Mouse (Mus musculus): ENCODE results near the gene Col7a1. TPM values are rescaled to one million over a fixed set of nuclear protein-coding genes. Genes with fewer than 3 reads are reported as not detected.

Col7a1 gene
- polyA plus RNA-seq, 1 experiment: 0.78 TPM

- TF ChIP-seq POLR2A (IDR thresholded peaks at IDR 0.05; ENCODE audit: borderline replicate concordance, low read depth, low read length) (no peak), CTCF (IDR thresholded peaks at IDR 0.05; ENCODE audit: low read depth, low read length) (no peak)
- no peak overlapping the region for H3K4me3 ChIP-seq (ENCODE audit: insufficient read depth, low read length)
- H3K4me1 ChIP-seq (ENCODE audit: control insufficient read depth, insufficient read depth, low read length): peaks cover 10% of the 10 kb centered on the region
- H3K27ac ChIP-seq (ENCODE audit: insufficient read depth, low read depth, low read length): no peak overlapping the region
Measured at GRCm38 (mm10) chr9:109031686-109032085, 78.3 kb downstream of the Col7a1 start.

- H3K27ac ChIP-seq (ENCODE audit: insufficient read depth, low read depth, low read length): no peak overlapping the region
- no peak for TF ChIP-seq CTCF (IDR thresholded peaks at IDR 0.05; ENCODE audit: low read depth, low read length)
- TF ChIP-seq POLR2A (IDR thresholded peaks at IDR 0.05; ENCODE audit: borderline replicate concordance, low read depth, low read length): no peak
- peaks cover 6% of the 10 kb centered on the region; the same call in 1 of the 2 replicates for H3K4me1 ChIP-seq (ENCODE audit: control insufficient read depth, insufficient read depth, low read length)
- no peak overlapping the region for H3K4me3 ChIP-seq (ENCODE audit: insufficient read depth, low read length)
Measured at GRCm38 (mm10) chr9:109032435-109032834, 79.0 kb downstream of the Col7a1 start.

Other genes starting within 250 kb of the Col7a1 start
- 37.3 and 40.7 TPM in 2 replicates for gene Ip6k2, start 169.8 kb upstream of the Col7a1 start, polyA plus RNA-seq (2012; ENCODE audit: insufficient read depth, insufficient read length, missing spikeins)
- 25.6 and 29.0 TPM in 2 replicates for gene Nckipsd, start 145.2 kb upstream of the Col7a1 start, polyA plus RNA-seq (2012; ENCODE audit: insufficient read depth, insufficient read length, missing spikeins)
- gene Celsr3, start 127.3 kb upstream of the Col7a1 start, polyA plus RNA-seq (2012; ENCODE audit: insufficient read depth, insufficient read length, missing spikeins): 2.1 and 2.2 TPM in 2 replicates
- gene Slc26a6, start 100.3 kb upstream of the Col7a1 start, polyA plus RNA-seq (2012; ENCODE audit: insufficient read depth, insufficient read length, missing spikeins): 19.0 and 20.8 TPM in 2 replicates
- gene Tmem89, start 39.0 kb upstream of the Col7a1 start, polyA plus RNA-seq (2012; ENCODE audit: insufficient read depth, insufficient read length, missing spikeins): not detected in 2 replicates
- gene Uqcrc1, start 17.0 kb upstream of the Col7a1 start, polyA plus RNA-seq (2012; ENCODE audit: insufficient read depth, insufficient read length, missing spikeins): 116 and 123 TPM in 2 replicates
- gene Ucn2, start 32.4 kb downstream of the Col7a1 start, polyA plus RNA-seq (2012; ENCODE audit: insufficient read depth, insufficient read length, missing spikeins): not detected in 2 replicates
- 41.7 and 44.5 TPM in 2 replicates for gene Pfkfb4, start 38.2 kb downstream of the Col7a1 start, polyA plus RNA-seq (2012; ENCODE audit: insufficient read depth, insufficient read length, missing spikeins)
- 324 and 428 TPM in 2 replicates for gene Shisa5, start 85.0 kb downstream of the Col7a1 start, polyA plus RNA-seq (2012; ENCODE audit: insufficient read depth, insufficient read length, missing spikeins)
- 88.4 and 110 TPM in 2 replicates for gene Trex1, start 106.1 kb downstream of the Col7a1 start, polyA plus RNA-seq (2012; ENCODE audit: insufficient read depth, insufficient read length, missing spikeins)
- 7.2 and 9.9 TPM in 2 replicates for gene Atrip, start 120.5 kb downstream of the Col7a1 start, polyA plus RNA-seq (2012; ENCODE audit: insufficient read depth, insufficient read length, missing spikeins)
- gene Ccdc51, start 128.9 kb downstream of the Col7a1 start, polyA plus RNA-seq (2012; ENCODE audit: insufficient read depth, insufficient read length, missing spikeins): 6.4 and 8.8 TPM in 2 replicates
- gene Tma7, start 129.0 kb downstream of the Col7a1 start, polyA plus RNA-seq (2012; ENCODE audit: insufficient read depth, insufficient read length, missing spikeins): 299 and 308 TPM in 2 replicates
- gene Plxnb1, start 141.8 kb downstream of the Col7a1 start, polyA plus RNA-seq (2012; ENCODE audit: insufficient read depth, insufficient read length, missing spikeins): not detected in 2 replicates
- gene Fbxw21, start 208.5 kb downstream of the Col7a1 start, polyA plus RNA-seq (2012; ENCODE audit: insufficient read depth, insufficient read length, missing spikeins): not detected in 2 replicates
- not detected in 2 replicates for gene Fbxw13, start 242.4 kb downstream of the Col7a1 start, polyA plus RNA-seq (2012; ENCODE audit: insufficient read depth, insufficient read length, missing spikeins)